16 mouse cellular contexts compared by ENCODE assay signal in genomic region chr9:123507380-123507779, GRCm38 (mm10). TPM values are rescaled to one million over a fixed set of nuclear protein-coding genes. Genes with fewer than 3 reads are reported as not detected.
A peak's percentile ranks its signal among the peaks of the same experiment; 100 is the strongest.
DNase-seq lines count a peak whose midpoint lies in the region; ATAC-seq and TF ChIP-seq lines count a peak whose summit lies in the region.
"Had no signal": no experiment of that assay in that cellular context is flagged by ENCODE, and none has a peak within 500 bp of the region (broad histone marks: within the 10 kb centered on the region; RNA-seq: fewer than 3 reads in every experiment).

No protein-coding gene starts in this region.

- DNase-seq in heart, adult 18-20 months = no peak
- DNase-seq in liver, embryonic 14.5 days (ENCODE audit: low read depth in 3 of 3, low spot score in 3 of 3) = no peak
- no peak for DNase-seq in liver, embryonic 11.5 days (ENCODE audit: low spot score)
- DNase-seq in ES-CJ7 (ENCODE audit: low read depth, low spot score) = peak; percentile 20
- DNase-seq in retina, postnatal 1 day = no peak
- DNase-seq in cerebellum, adult 9-11 months = no peak
- DNase-seq: cerebellum, adult 2 months; forebrain, postnatal 0 days; gastrocnemius, postnatal 10 days; kidney, adult 9 months; left cerebral cortex, postnatal 4 days had no signal

- H3K4me3 ChIP-seq in heart, embryonic 13.5 days = no peak overlapping the region
- no peak overlapping the region for H3K4me3 ChIP-seq in liver, embryonic 14.5 days (ENCODE audit: insufficient read depth in 1 of 2, low read depth in 2 of 2, low read length in 2 of 2)
- no peak overlapping the region for H3K4me3 ChIP-seq in liver, embryonic 11.5 days (ENCODE audit: low read depth, low read length)
- no peak overlapping the region for H3K4me3 ChIP-seq in cortical plate, adult 2 months (ENCODE audit: insufficient read depth, low read length)
- H3K4me3 ChIP-seq: liver, embryonic 15.5 days; midbrain, embryonic 10.5 days; myocyte had no signal

- no peaks in the 10 kb centered on the region for H3K27me3 ChIP-seq in heart, embryonic 13.5 days (replicated peaks)
- H3K27me3 ChIP-seq in liver, embryonic 14.5 days (ENCODE audit: control insufficient read depth, insufficient read depth, low read length) = no peaks in the 10 kb centered on the region
- no peaks in the 10 kb centered on the region for H3K27me3 ChIP-seq in liver, embryonic 11.5 days (replicated peaks; ENCODE audit: control insufficient read depth, insufficient read depth, low read length)
- H3K27me3 ChIP-seq: liver, embryonic 15.5 days had no signal

- H3K4me1 ChIP-seq in heart, embryonic 13.5 days = peaks cover 40% of the 10 kb centered on the region
- no peaks in the 10 kb centered on the region; a peak in 1 of 4 replicates for H3K4me1 ChIP-seq in liver, embryonic 14.5 days (replicated peaks; ENCODE audit: control insufficient read depth in 2 of 2, insufficient read depth in 2 of 2, low read length in 1 of 2)
- no peaks in the 10 kb centered on the region for H3K4me1 ChIP-seq in liver, embryonic 11.5 days (replicated peaks; ENCODE audit: control insufficient read depth, insufficient read depth, low read length)
- peaks cover 9% of the 10 kb centered on the region for H3K4me1 ChIP-seq in cortical plate, adult 2 months (ENCODE audit: control insufficient read depth, insufficient read depth, low read length)
- H3K4me1 ChIP-seq: midbrain, embryonic 10.5 days had no signal

- TF ChIP-seq POLR2A in cortical plate, adult 2 months (IDR thresholded peaks at IDR 0.05; ENCODE audit: extremely low read depth, insufficient read depth, low read length) = no peak

- peak overlapping the region; percentile 61 for H3K27ac ChIP-seq in heart, embryonic 13.5 days (replicated peaks)
- H3K27ac ChIP-seq in liver, embryonic 14.5 days = no peak overlapping the region
- H3K27ac ChIP-seq in liver, embryonic 11.5 days (ENCODE audit: low read depth, low read length) = no peak overlapping the region
- H3K27ac ChIP-seq in cortical plate, adult 2 months (ENCODE audit: insufficient read depth, low read length) = no peak overlapping the region
- H3K27ac ChIP-seq: liver, embryonic 15.5 days; midbrain, embryonic 10.5 days had no signal

- no peak overlapping the region for H3K4me2 ChIP-seq in heart, embryonic 13.5 days
- H3K4me2 ChIP-seq in liver, embryonic 14.5 days (ENCODE audit: low read depth) = no peak overlapping the region
- no peak overlapping the region for H3K4me2 ChIP-seq in liver, embryonic 11.5 days
- H3K4me2 ChIP-seq: liver, embryonic 15.5 days had no signal

- no peak overlapping the region for H3K9ac ChIP-seq in heart, embryonic 13.5 days
- no peak overlapping the region for H3K9ac ChIP-seq in liver, embryonic 14.5 days (replicated peaks)
- H3K9ac ChIP-seq in liver, embryonic 11.5 days (ENCODE audit: low read depth, low read length) = no peak overlapping the region
- H3K9ac ChIP-seq: forebrain, postnatal 0 days; liver, embryonic 15.5 days had no signal

- 82% methylated on average over 2 of the region's 2 CpGs for WGBS in heart, embryonic 13.5 days
- WGBS in liver, embryonic 14.5 days (ENCODE audit: insufficient replicate concordance) = 69% methylated on average over 2 of the region's 2 CpGs
- WGBS in liver, embryonic 11.5 days = 80% methylated on average over 2 of the region's 2 CpGs

- peaks cover 42% of the 10 kb centered on the region for H3K36me3 ChIP-seq in heart, embryonic 13.5 days
- peaks cover 29% of the 10 kb centered on the region for H3K36me3 ChIP-seq in liver, embryonic 14.5 days (replicated peaks; ENCODE audit: control insufficient read depth, insufficient read depth, low read depth)
- peaks cover 16% of the 10 kb centered on the region for H3K36me3 ChIP-seq in liver, embryonic 11.5 days (ENCODE audit: control insufficient read depth, insufficient read depth, low read length)

- ATAC-seq in heart, embryonic 13.5 days (ENCODE audit: extremely low read depth, insufficient number of reproducible peaks, low FRiP score, low TSS enrichment) = no peak
- ATAC-seq in liver, embryonic 14.5 days (ENCODE audit: insufficient read depth) = no peak
- no peak for ATAC-seq in liver, embryonic 11.5 days (replicated peaks; ENCODE audit: low FRiP score)
- ATAC-seq: forebrain, postnatal 0 days had no signal

- H3K9me3 ChIP-seq in heart, embryonic 13.5 days = no peaks in the 10 kb centered on the region
- no peaks in the 10 kb centered on the region for H3K9me3 ChIP-seq in liver, embryonic 14.5 days (ENCODE audit: control insufficient read depth, low read length)
- H3K9me3 ChIP-seq in liver, embryonic 11.5 days (ENCODE audit: control insufficient read depth, low read length) = no peaks in the 10 kb centered on the region
- H3K9me3 ChIP-seq: liver, embryonic 15.5 days; midbrain, embryonic 10.5 days had no signal

- TF ChIP-seq CTCF in liver, embryonic 14.5 days (IDR thresholded peaks at IDR 0.05; ENCODE audit: low read depth) = peak; percentile 37; the same call in 1 of the 2 replicates
- TF ChIP-seq CTCF in cortical plate, adult 2 months (IDR thresholded peaks at IDR 0.05; ENCODE audit: extremely low read depth, insufficient read depth, low read length) = peak; percentile 50

- no peak for TF ChIP-seq EP300 in liver, embryonic 14.5 days (IDR thresholded peaks at IDR 0.05; ENCODE audit: low read depth)

RNA-seq across cellular contexts. Expression of gene Sacm1l, which starts 22.2 kb away (rescaled TPM):
- polyA plus RNA-seq in heart, embryonic 13.5 days (2015; fragmentation: Nextera tagmentation; extraction: Ambion mirVana) = 37.6 and 41.7 TPM in 2 replicates
- total RNA-seq in heart, adult 18-20 months (2021) = 10 to 100 TPM; 35.2 to 35.4 TPM
- polyA plus RNA-seq in liver, embryonic 14.5 days (2012; rRNA removed) = 6.6 and 9.9 TPM in 2 replicates
- 25.8 and 28.7 TPM in 2 replicates for polyA plus RNA-seq in liver, embryonic 14.5 days (2014; fragmentation: Nextera tagmentation; extraction: Ambion mirVana)
- polyA plus RNA-seq in liver, embryonic 11.5 days (2014; fragmentation: Nextera tagmentation; extraction: Ambion mirVana) = 44.5 and 55.3 TPM in 2 replicates
- polyA plus RNA-seq in cortical plate, adult 2 months (2012; rRNA removed) = 35.9 and 37.0 TPM in 2 replicates

RNA-seq across cellular contexts. Expression of gene Limd1, which starts 28.9 kb away (rescaled TPM):
- 34.6 and 36.1 TPM in 2 replicates for polyA plus RNA-seq in heart, embryonic 13.5 days (2015; fragmentation: Nextera tagmentation; extraction: Ambion mirVana)
- 10 to 100 TPM; 32.8 to 37.1 TPM for total RNA-seq in heart, adult 18-20 months (2021)
- polyA plus RNA-seq in liver, embryonic 14.5 days (2012; rRNA removed) = 10.7 and 12.7 TPM in 2 replicates
- polyA plus RNA-seq in liver, embryonic 14.5 days (2014; fragmentation: Nextera tagmentation; extraction: Ambion mirVana) = 23.2 and 24.2 TPM in 2 replicates
- 41.7 and 42.2 TPM in 2 replicates for polyA plus RNA-seq in liver, embryonic 11.5 days (2014; fragmentation: Nextera tagmentation; extraction: Ambion mirVana)
- polyA plus RNA-seq in cortical plate, adult 2 months (2012; rRNA removed) = 8.0 and 9.0 TPM in 2 replicates
